In the genomic region with DNA sequence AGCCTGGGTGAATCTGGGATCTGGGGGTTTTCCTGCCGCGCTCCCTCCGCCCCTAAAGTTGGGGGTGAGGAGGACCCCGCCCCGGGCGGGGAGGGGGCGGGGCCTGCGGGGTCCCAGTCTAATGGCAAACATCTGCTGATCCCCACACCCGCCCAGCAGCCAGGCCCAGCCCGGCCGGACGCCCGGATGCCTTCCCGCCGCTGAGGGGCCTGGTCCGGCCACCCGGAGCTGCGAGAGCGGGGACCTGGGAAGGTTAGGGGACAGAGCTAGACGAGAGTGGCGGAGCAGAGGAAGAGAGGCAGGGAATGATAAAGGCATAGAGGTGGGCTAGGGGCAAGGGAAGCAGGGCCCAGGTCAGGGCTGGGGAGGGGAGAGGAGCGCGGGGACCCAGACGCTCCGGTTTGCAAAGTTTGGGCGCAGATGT, we compare ENCODE assay signal across 1 mouse cellular context.
TF ChIP-seq lines count a peak whose summit lies in the region.

No protein-coding gene starts in this region.

TF ChIP-seq in CH12.LX, 34 proteins besides CTCF, POLR2A, EP300 and RAD21:
- TF ChIP-seq TCF12 (IDR thresholded peaks at IDR 0.05; ENCODE audit: low read depth, low read length), result no peak
- no peak for TF ChIP-seq ZKSCAN1 (IDR thresholded peaks at IDR 0.05; ENCODE audit: borderline replicate concordance, low read depth, low read length)
- no peak for TF ChIP-seq ETS1 (conservative IDR thresholded peaks at IDR 0.05; ENCODE audit: low read depth, low read length)
- no peak for TF ChIP-seq MXI1 (IDR thresholded peaks at IDR 0.05; ENCODE audit: low read depth, low read length)
